Mouse (Mus musculus) small intestine, adult 2 months (tissue): ENCODE results near the gene Ift81.

Source experiments
- CTCF ChIP-seq: fragments of 200-500 bp; IDR thresholded peaks from 2 replicates; pipeline ENCODE4 v1.5.1; 2012; ENCODE audit warnings: low read depth, mild to moderate bottlenecking, control low read depth, inconsistent platforms, low read length, moderate library complexity, mixed read lengths; ENCODE audit not compliant: insufficient replicate concordance, insufficient read length; ENCODE audit errors: extremely low read depth
- POLR2A ChIP-seq: fragments of 200-500 bp; IDR thresholded peaks from 2 replicates; pipeline ENCODE4 v1.6.1; 2012; ENCODE audit warnings: low read depth, mild to moderate bottlenecking, control low read depth, inconsistent platforms, low read length, moderate library complexity

- no peak for TF ChIP-seq CTCF
- no peak for TF ChIP-seq POLR2A
These were observed 8.2 kb upstream of the Ift81 start for GRCm38 (mm10) chr5:122622526-122622925.
